Mouse (Mus musculus) urinary bladder, postnatal 36 days (tissue): Measurements from ENCODE around the gene Skap2.
A peak's percentile ranks its signal among the peaks of the same experiment; 100 is the strongest.

Experiments used
- DNase-seq, 2 experiments: peaks; one replicate each; pipeline ENCODE4 v3.0.0; 2022; ENCODE audit warnings: low spot score in 2 of 2, mixed read lengths in 1 of 2

Skap2 gene

DNA sequence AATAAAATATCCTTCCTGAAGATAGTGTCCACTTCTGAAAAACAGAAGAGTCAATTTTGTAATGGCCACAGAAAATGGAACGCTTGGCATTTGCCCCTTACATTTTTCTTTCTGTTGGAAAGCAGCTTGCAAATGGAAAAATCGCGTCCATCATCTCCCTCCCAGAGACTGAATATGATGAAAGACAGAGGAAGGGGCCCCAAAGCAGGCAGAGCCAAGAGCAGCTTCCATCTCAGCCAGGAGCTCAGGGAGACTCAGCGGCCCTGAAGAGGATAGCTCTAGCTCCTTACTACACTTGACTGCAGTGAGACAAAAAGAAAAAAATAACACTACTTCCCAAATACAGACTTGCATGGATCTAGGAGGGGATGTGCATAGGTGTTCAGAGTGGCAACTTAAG is 122.5 kb downstream of the Skap2 start:
- no peak for DNase-seq

DNA sequence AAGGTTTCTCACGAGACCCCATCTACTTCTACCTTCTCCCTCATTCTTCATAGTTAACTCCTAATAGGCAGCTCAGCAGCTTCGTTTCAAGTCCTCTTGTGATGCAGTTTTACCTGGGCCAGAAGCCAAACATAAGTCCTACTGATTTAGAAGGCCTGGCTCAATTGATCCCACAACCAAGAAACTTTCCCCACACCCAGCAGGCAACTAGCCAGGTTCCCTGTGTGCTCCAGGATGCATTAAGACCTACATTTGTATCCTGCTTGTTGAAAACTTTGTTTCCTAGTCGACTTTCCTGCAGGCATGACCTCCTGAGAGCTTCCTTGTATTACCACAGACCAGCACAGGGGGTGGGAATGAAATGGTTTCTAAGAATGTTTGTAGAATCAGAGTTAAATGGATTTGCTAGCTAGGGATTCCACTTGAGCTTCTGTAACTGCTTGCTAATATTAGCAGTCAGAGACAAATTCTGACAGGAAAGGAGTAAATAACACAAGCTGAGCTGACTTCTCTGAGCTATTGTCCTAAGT is 125.4 kb downstream of the Skap2 start:
- no peak for DNase-seq

DNA sequence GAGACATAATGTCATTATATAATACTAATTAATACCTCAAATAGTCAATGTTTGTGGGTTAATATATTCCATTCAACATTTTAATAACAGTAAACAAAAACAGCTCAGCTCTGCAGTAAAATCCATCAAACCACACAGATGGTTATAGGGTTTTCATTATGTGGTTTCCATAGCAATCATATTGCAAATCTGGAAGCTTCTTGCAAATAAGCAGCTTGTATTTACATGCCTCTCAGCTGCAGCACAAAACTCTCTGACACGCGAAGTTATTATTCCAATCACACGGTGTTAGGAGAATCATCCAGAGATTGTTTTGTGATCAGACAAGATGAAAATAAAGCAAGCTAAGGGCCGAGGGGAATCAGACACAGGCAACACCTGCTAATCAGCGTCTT is 129.5 kb downstream of the Skap2 start:
- DNase-seq, result no peak

DNA sequence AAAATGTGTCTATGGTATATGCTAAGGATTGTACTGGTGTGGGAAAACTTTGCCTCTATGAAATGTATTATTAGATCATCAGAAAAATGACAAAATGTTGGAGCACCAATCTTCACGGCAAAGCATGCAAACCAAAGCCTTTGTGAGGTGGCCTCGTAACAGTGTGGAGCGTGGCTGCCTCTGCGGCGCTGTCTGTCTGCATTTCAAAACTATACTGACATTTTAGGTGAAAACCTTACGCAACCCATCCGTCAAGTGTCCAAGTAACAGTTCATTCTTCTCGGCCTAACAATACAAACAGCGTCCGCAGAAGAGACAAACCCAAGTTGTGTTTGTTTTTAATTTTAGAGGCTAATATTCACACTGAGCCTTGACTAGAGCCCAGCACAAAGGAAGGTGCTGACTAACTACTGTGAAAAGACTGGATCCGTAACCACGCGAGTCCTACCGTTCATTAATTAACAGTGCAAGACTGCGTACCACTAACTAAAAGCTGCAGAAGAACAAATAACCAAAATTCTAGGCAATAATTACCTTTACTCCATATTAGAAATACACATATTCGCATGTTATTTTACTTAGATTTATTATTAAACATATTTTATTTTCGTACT is 130.0 kb downstream of the Skap2 start:
- DNase-seq, result no peak

DNA sequence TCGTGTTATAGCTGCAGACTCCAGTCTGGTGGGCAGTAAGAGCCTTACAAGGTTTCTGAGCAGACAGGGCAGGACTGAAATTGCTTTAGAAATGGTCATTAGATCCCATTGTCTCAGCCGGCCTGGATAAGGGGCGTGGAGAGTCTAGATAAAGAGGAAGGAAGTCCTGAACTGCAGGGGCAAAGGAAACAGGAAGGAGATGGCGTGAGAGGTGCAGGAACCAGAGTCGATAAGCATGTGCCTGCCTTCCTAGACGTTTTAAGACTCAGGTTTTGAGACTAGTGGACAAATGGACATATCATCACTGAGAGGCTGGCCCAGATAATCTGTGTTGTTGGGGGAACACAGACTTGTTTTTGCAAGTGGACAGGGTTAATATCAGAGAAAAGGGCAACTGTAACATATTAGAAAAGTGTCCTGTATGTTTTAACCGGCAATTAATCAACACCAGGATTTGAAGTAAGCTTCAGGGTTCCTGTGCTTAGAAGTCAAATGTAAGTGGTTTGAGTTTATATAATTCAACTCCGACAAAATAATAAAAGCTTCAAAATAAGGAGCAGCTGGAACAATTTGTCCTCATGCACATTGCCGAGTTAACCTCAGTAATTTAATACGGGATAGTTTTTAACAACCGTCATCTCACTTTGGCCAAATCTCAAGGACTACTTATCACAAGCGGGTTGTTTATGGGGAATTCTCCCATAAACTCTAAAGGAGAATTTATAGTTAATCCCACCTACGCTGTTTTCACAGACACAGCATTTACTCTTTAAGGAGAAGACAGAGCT is 131.0 kb downstream of the Skap2 start:
- DNase-seq, result no peak

DNA sequence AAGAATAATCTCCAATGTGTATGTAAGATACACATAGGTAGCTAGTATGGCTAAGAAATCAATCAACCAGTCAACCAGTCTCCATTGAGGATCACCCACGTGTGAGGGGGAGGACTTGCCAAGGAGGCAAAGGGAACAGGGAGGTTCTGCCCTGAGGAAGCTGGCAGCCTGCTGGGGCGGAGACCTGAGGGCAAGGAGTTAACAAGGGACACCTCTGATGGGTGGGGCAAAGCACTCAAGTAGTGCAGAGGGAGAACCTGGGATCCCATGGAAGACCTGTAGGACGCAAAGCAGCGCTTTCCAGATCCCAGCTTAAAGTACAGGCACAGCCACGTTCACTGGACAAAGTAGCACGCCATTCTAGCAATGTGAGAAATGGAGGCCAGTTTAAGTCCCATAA is 131.6 kb downstream of the Skap2 start:
- no peak for DNase-seq

DNA sequence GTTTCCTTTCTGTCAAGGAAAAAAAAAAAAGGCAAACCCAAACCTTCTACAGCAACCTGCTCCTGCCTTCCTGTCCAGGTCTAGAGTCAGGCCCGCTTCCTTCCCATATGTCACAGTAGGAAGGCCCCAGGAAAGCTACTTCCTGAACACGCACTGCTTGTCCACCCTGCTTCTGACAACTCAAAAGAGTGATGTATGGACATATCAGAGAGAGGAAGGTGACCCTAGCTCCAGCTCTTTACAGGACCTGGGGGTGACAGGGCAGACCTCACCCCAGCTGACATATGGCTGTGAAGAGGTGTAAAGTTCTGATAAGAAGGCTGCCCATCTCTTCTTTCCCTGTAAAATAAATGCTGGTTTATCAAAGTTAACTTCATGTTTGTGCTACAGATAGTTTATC is 133.8 kb downstream of the Skap2 start:
- DNase-seq, result no peak

DNA sequence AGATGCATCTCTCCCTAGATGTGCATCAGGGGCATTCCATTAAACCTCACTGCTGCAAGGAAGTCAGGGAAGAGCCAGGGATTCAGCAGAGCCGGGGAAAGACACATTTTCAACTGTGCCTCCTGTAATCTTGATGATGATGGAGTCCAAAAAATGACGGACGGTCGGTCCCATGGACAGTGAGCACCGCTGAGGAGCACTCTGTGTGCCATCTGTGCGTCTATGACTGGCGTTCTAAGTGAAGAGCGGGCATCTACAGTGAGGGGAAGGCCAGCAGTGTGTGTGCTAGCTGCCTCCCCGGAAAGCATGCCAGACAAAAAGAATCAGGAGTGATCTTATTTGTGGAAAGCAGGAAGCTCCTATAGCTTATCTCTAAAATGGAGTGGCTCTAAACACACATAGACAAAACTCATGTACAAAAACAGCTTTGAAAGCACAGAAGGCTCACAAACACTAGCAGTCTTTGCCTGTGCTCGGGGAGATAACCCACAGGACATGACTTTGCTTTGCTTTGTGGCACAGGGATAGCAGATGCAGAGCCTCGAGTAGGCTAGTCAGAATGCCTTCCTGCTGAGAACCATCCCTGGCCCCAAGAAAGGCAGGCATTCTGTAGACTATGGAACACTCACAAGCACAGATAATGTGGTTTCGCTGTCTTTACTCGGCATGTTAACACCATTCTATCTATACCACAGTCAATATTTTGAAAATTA is 135.4 kb downstream of the Skap2 start:
- DNase-seq, result no peak

DNA sequence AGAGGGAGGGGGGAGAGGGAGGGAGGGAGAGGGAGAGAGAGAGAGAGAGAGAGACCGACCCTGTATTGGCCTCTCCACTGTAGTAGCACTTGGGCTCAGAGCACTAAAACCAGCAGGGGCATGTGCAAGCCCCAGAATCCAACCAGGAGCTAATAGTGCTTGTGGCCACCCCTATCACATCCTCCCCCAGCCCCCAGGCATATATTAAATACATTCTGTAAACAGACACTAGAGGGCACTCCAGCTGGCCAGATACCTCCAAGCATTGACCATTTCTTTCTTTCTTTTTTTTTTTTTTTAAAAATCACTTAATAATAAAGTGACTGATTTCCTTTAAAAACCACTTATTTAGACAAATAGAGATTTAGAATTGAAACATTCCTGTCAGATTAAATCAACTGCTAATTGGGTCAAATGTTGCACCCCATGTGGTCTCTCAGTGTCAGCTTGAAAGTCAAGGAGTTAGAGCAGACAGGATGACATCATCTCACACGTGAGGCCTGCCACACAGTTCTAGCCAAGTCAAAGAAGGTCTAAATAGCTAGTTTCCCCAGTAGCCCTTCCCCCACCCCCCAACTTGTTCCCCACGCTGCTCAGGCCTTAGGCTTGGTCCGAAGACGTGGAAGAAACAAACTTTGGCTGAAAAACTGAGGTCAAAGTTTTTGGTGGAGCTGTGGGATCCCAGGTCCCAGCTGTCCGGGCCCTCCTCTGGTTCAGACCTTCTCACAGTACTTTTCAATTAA is 136.3 kb downstream of the Skap2 start:
- DNase-seq, result no peak

DNA sequence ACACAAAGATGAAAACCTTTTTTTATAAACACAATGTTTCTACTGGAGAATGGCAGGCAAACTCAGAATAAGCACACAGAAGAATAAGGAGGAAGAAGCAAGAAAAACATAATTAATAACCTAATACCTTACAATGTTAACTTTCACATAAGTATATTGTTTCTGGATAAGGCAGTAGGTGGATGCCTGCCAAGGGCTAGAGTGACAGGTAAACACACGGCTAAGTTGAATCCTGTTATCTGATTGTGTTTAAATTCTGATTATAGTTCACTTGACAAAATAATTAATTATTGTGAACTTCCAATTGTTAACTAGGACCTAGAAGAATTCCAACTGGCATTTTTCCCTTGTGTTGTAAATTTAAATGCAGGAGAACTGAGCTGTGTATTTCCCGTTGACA is 138.3 kb downstream of the Skap2 start:
- no peak for DNase-seq

DNA sequence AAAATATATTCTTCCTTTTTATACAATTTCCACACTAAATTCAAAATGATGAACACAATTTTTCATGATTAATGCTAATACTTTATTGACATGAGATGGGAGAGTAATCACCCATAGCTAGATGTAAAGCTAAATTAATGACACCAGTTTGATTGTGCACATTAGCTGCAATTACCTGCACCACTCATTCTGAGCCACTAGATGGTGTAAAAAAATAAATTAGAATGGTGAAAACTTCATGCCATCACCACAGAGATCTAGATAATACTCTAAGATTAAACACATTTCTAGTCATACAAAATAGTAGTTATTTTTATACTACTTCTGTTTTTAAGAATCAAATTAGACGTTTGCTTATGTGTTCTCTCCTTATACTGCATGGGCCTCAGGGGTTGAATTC is 141.2 kb downstream of the Skap2 start:
- DNase-seq, result no peak

DNA sequence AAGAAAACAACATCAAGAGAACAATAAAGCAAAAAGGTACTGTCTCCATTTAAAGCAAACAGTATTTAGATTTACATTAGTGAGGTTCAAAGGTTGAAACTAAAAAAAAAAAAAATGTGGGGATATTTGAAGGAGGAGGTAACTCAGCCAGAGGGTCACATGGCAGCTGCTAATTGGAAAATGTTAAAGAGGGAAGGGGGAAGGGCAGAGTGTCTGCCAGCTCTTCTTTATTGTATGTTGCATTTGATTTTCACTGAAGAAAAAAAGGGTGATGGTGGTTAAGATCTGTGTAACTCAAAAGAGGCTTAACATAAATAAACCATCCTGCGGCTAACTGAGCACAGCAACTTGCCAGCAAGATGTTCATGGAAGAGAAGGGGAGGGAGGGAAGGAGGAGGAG is 142.1 kb downstream of the Skap2 start:
- no peak for DNase-seq

DNA sequence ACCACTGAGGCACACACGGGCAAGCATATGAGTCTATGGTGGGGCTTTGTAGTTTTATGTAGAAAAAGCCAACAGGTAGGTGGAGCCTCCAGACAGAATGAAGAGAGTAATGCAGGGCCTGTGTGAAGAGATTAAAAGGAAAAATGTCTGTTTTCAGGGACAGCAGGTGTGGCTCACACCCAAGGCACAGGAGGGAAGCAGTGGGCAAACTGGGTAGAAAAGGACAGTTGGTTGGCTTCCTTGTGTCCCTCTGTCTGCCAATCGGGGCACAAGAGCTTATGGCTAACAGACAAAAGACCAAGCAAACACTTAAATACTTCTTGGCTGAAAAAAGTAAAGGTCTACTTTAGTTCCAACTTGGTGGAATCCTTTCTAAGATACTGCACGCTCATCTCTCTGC is 145.8 kb downstream of the Skap2 start:
- DNase-seq, result no peak

DNA sequence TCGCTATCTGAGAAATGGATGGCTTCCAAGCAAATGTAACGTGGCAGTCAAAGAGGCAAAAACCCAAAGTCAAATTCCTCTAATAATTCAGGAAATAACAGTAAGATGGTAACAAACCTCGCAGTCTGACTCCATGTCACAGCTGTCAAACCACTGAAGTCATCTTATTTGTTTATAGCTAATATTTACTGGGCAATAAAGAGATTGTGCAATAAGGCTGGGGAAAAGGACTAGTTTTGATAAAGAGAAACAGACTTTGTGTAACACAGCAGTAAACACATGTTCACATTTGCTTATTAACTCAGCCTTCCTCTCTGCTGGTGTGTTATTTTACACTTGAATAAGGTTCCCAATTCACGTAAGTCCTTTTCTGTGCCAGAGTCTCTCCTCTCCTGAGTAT is 148.8 kb downstream of the Skap2 start:
- DNase-seq, result no peak

DNA sequence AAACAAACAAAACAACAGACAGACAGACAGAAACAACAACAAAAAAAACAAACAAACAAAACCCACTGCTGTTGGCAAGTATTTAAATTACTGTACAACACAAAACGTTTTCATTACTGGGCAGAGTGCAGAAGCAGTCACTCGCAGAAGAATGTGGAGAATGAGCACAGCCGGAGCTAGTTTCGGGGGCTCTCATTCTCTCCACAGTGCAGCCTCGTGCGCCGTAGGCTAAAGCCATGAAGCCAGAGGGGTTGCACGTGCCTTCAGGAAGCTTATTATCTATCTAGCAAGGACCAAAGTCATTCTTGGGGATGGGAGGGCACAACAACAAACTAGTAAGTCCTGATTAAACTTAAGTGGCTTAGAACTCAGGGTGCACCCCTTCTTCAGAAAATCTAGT is 152.0 kb downstream of the Skap2 start:
- DNase-seq, result no peak

DNA sequence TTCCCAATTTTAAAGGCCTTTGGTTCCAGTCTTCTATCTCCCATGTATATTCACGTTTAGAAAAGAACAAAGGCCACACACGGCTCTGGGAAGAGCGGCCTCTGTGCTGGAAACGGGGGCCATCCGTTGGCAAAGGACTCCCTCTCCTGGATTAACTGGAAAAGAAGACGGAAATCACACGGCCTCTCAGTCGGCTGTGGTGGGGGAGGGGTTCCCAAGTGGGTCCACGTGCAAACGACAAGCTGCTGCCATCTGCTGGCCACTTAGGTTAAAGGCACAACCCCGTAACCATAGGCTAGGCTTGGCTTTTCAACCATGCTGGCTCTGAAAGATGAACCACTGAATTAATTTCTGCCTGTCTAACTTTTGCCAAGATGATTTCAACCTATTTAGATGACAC is 154.5 kb downstream of the Skap2 start:
- DNase-seq, result peak; percentile 88 to 92

DNA sequence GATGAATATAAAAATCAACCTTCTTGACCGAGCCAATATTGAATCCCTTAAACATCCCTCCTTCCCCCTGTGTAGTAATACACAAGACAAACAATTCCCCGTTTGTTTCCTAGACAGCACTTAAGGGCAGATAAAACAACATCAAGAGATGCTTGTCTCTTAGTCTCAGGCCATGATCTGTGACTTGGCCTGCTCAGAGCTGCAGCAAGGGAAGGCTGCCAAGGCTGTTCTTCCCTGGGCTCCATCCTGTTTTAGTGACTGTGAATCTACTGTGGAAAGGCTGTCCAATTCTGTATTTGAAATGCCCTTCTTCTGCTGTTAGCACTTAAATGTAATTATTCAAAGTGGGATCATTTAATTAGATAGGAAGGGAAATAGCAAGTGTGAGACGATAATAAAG is 159.1 kb downstream of the Skap2 start:
- DNase-seq, result no peak

DNA sequence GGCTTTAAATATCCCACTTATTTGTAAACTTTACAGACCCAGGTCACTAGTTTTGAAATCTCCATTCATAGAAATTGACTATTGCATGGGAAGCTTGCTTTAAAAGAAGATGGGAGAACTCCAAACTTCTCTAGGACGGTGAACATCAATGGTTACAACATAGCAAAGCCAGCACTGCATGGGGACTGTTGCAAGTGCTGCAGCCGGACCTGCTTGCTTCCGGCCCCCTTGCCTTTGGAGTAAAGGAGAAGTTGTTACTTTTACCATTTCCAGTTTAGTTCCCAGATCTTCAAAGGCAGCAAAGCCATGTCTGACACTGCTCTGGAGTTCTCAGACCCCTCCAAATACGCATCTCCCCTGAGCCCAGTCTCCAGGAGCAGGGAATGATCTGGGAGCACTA is 159.7 kb downstream of the Skap2 start:
- DNase-seq, result no peak

DNA sequence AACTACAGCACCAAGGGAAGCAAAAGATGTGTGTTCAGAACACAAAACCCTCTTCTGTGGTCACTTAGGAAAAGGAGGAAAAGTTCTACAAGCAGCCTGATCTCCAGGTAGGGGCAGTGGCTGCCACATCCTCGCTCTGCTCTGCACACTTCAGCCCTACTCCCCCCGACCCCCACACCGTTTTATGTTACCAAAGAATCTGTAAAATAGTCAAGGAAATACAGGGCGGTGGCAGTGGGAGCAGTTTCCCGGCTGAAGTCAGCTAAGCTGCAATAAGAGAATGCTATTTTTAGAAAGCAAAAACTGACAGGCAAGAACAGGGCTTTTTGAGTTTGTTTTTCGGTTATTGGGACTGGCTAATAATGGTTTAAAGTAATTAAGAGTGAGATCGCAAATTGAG is 160.8 kb downstream of the Skap2 start:
- no peak for DNase-seq

DNA sequence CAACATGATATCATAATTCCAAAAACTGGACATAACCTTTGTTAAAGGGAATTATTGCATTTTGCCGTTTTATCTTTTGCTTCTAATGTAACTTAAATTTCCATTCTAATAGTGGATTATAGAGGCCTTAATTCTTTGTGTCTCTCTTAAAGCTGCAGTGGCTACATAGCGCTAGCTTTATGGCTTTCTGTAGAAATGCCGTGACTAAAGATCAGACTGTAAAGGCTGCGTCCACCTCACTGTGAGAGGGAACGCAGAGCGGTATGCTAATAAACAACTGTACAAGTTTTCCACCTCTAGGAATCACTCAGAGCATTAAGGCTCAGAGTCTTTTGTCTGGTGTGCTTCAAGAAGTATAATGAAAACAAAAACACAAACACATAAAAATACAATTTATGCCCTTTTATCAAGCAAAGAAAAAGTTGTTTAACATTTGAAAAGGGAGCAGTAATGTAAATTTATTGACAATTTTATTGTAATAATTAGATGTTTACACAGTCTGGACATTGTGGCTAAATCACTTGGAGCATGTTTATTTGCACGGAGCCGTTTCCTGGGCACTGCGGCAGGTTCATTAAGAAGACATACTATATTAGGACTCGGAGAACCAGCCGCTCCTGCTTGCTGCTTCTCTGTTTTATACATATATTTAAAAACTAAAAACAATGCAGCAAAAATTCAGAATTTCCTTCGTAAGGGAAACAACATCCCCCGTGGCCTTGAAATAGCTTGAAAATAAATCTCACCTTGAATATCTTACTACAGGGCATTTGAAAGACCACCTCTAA is 162.1 kb downstream of the Skap2 start:
- no peak for DNase-seq

DNA sequence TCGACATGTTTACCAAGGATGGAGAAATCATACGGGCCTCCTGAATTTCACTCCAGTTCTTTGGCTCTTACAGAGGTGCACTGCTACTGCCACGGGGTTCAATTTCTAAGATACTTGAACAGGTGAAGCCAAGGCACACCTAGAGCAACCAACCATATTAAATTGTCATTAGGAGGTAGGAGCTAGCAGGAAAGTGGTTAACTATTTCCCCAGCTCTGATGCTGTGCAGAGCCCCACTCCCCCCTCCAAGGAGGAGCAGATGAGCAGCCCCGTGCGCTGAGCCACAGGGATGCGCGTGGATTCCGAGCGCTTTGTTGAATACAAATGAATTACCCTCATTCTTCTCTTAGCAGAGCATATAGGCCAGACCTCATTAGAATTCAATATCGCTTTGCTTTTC is 162.8 kb downstream of the Skap2 start:
- no peak for DNase-seq
